Comparison of ENCODE assay signal across 8 mouse cellular contexts in the genomic region with DNA sequence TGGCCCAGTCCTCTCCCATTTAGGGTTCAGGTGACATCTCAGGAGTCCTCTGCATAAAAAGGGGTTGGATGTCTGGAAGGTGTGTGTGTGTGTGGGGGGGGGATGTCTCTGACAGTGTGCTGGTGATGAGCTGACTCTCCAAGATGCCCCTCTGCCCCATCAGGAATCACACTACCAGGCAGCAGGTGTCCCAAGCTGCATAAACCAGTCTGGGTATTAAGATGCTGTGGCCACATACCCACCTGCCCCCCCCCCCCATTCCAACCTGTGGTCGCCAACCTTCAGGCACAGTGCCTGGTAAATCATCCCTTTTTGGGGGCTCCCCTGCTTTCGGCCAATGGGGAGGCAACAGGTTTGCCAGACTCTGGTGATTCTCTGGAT. TPM values are rescaled to one million over a fixed set of nuclear protein-coding genes. Genes with fewer than 3 reads are reported as not detected.
A peak's percentile ranks its signal among the peaks of the same experiment; 100 is the strongest.
DNase-seq lines count a peak whose midpoint lies in the region; ATAC-seq and TF ChIP-seq lines count a peak whose summit lies in the region.

No protein-coding gene starts in this region.

- no peaks in the 10 kb centered on the region for H3K9me3 ChIP-seq in lung, embryonic 16.5 days (ENCODE audit: control insufficient read depth, low read length)
- no peaks in the 10 kb centered on the region for H3K9me3 ChIP-seq in limb, embryonic 12.5 days

- 0 out of 2 replicates have a peak, but pooled peaks have one; percentile 41 for ATAC-seq in lung, embryonic 16.5 days (ENCODE audit: low read depth)
- no peak for ATAC-seq in limb, embryonic 12.5 days (ENCODE audit: insufficient number of reproducible peaks, insufficient read depth, low FRiP score, low TSS enrichment, low read depth)

- peak overlapping the region; percentile 0; the same call in 1 of the 2 replicates for H3K27ac ChIP-seq in cerebellum, adult 2 months (ENCODE audit: insufficient read depth, low read length)
- H3K27ac ChIP-seq in lung, embryonic 16.5 days (ENCODE audit: low read length), result no peak overlapping the region
- H3K27ac ChIP-seq in limb, embryonic 12.5 days, result no peak overlapping the region; the same call in 1 of the 2 replicates
- H3K27ac ChIP-seq in small intestine, adult 2 months (ENCODE audit: insufficient read depth, low read depth, low read length), result no peak overlapping the region

- peak overlapping the region; percentile 21; the same call in 1 of the 2 replicates for H3K9ac ChIP-seq in lung, embryonic 16.5 days (ENCODE audit: low read length)
- H3K9ac ChIP-seq in limb, embryonic 12.5 days (replicated peaks), result peak overlapping the region; percentile 53; the same call in 1 of the 2 replicates

- no peaks in the 10 kb centered on the region for H3K4me1 ChIP-seq in cerebellum, adult 2 months (ENCODE audit: control insufficient read depth, insufficient read depth, low read length)
- H3K4me1 ChIP-seq in lung, embryonic 16.5 days (replicated peaks; ENCODE audit: control insufficient read depth, insufficient read depth, low read length), result no peaks in the 10 kb centered on the region
- no peaks in the 10 kb centered on the region for H3K4me1 ChIP-seq in lung, adult 2 months (ENCODE audit: control insufficient read depth, insufficient read depth, low read length)
- no peaks in the 10 kb centered on the region for H3K4me1 ChIP-seq in limb, embryonic 12.5 days (replicated peaks)
- 0 out of 2 replicates have a peak, but pooled peaks cover 2% of the 10 kb centered on the region for H3K4me1 ChIP-seq in small intestine, adult 2 months (ENCODE audit: control insufficient read depth, insufficient read depth, insufficient read length, low read length)

- H3K4me3 ChIP-seq in cerebellum, adult 2 months (replicated peaks; ENCODE audit: insufficient read depth, low read depth, low read length), result peak overlapping the region; percentile 58
- H3K4me3 ChIP-seq in lung, embryonic 16.5 days (ENCODE audit: low read length), result peak overlapping the region; percentile 39
- no peak overlapping the region for H3K4me3 ChIP-seq in lung, adult 2 months (replicated peaks; ENCODE audit: extremely low read depth, low read depth, low read length)
- H3K4me3 ChIP-seq in limb, embryonic 12.5 days (replicated peaks), result peak overlapping the region; percentile 33
- peak overlapping the region; percentile 43 for H3K4me3 ChIP-seq in small intestine, adult 2 months (ENCODE audit: low read depth, low read length)

- peak overlapping the region; percentile 60 for H3K4me2 ChIP-seq in lung, embryonic 16.5 days (ENCODE audit: low read depth, low read length)
- peak overlapping the region; percentile 49 for H3K4me2 ChIP-seq in limb, embryonic 12.5 days

- H3K27me3 ChIP-seq in cerebellum, adult 2 months (ENCODE audit: control insufficient read depth, insufficient read depth, low read length), result no peaks in the 10 kb centered on the region
- no peaks in the 10 kb centered on the region for H3K27me3 ChIP-seq in lung, embryonic 16.5 days (ENCODE audit: control insufficient read depth, insufficient read depth, low read depth, low read length)
- H3K27me3 ChIP-seq in limb, embryonic 12.5 days, result no peaks in the 10 kb centered on the region
- H3K27me3 ChIP-seq in small intestine, adult 2 months (ENCODE audit: control insufficient read depth, insufficient read depth, low read length), result no peaks in the 10 kb centered on the region

- WGBS in cerebellum, adult 2 months, result 0% methylated on average over 2 of the region's 2 CpGs
- WGBS in lung, embryonic 16.5 days, result 65% methylated on average over 2 of the region's 2 CpGs
- WGBS in lung, adult 2 months, result 68% methylated on average over 2 of the region's 2 CpGs
- WGBS in limb, embryonic 12.5 days, result 40% methylated on average over 2 of the region's 2 CpGs
- WGBS in small intestine, adult 2 months, result 54% methylated on average over 2 of the region's 2 CpGs

- peak in 1 of 2 experiments; percentile 4 for DNase-seq in cerebellum, adult 2 months
- DNase-seq in cerebellum, adult 18-20 months, result no peak
- DNase-seq in lung, adult 2 months, result no peak
- DNase-seq in urinary bladder, postnatal 14 days (ENCODE audit: low spot score), result no peak
- no peak for DNase-seq in adrenal gland, adult (ENCODE audit: inconsistent age in 2 of 2, low spot score in 1 of 2)

- TF ChIP-seq POLR2A in cerebellum, adult 2 months (IDR thresholded peaks at IDR 0.05; ENCODE audit: borderline replicate concordance, insufficient read depth, low read length), result no peak
- no peak for TF ChIP-seq POLR2A in lung, adult 2 months (IDR thresholded peaks at IDR 0.05; ENCODE audit: borderline replicate concordance, extremely low read depth, low read depth, low read length)
- no peak for TF ChIP-seq POLR2A in small intestine, adult 2 months (IDR thresholded peaks at IDR 0.05; ENCODE audit: low read depth, low read length)

- no peaks in the 10 kb centered on the region for H3K36me3 ChIP-seq in lung, embryonic 16.5 days (ENCODE audit: control insufficient read depth, insufficient read depth, low read length)
- H3K36me3 ChIP-seq in limb, embryonic 12.5 days, result no peaks in the 10 kb centered on the region
- no peaks in the 10 kb centered on the region for H3K36me3 ChIP-seq in small intestine, adult 2 months (ENCODE audit: control insufficient read depth, insufficient read depth, low read length)

- TF ChIP-seq CTCF in cerebellum, adult 2 months (IDR thresholded peaks at IDR 0.05; ENCODE audit: borderline replicate concordance, insufficient read depth, low read depth, low read length), result no peak
- no peak for TF ChIP-seq CTCF in lung, adult 2 months (IDR thresholded peaks at IDR 0.05; ENCODE audit: insufficient read depth, low read length)
- TF ChIP-seq CTCF in small intestine, adult 2 months (IDR thresholded peaks at IDR 0.05; ENCODE audit: extremely low read depth, insufficient read length, insufficient replicate concordance, low read depth, low read length), result no peak

RNA-seq across cellular contexts. Expression of a gene that starts 8.7 kb away (rescaled TPM):
- polyA plus RNA-seq in cerebellum, adult 2 months (2012; rRNA removed), result 0.39 and 0.49 TPM in 2 replicates
- polyA plus RNA-seq in lung, embryonic 16.5 days (2015; fragmentation: Nextera tagmentation; extraction: Ambion mirVana), result not detected in 2 replicates
- polyA plus RNA-seq in lung, adult 2 months (2012; rRNA removed), result not detected in 2 replicates
- polyA plus RNA-seq in limb, embryonic 12.5 days (2016; fragmentation: Nextera tagmentation; extraction: Ambion mirVana), result 0.35 and 0.56 TPM in 2 replicates
- not detected in 2 replicates for polyA plus RNA-seq in small intestine, adult 2 months (2012; rRNA removed)

RNA-seq across cellular contexts. Expression of a gene that starts 41.7 kb away (rescaled TPM):
- 0.11 TPM in 1 of 2 replicates, not detected in the other for polyA plus RNA-seq in cerebellum, adult 2 months (2012; rRNA removed)
- polyA plus RNA-seq in lung, embryonic 16.5 days (2015; fragmentation: Nextera tagmentation; extraction: Ambion mirVana), result not detected in 2 replicates
- polyA plus RNA-seq in lung, adult 2 months (2012; rRNA removed), result not detected in 2 replicates
- polyA plus RNA-seq in limb, embryonic 12.5 days (2016; fragmentation: Nextera tagmentation; extraction: Ambion mirVana), result not detected in 2 replicates
- not detected in 2 replicates for polyA plus RNA-seq in small intestine, adult 2 months (2012; rRNA removed)

RNA-seq across cellular contexts. Expression of a gene that starts 45.7 kb away (rescaled TPM):
- 379 and 406 TPM in 2 replicates for polyA plus RNA-seq in cerebellum, adult 2 months (2012; rRNA removed)
- polyA plus RNA-seq in lung, embryonic 16.5 days (2015; fragmentation: Nextera tagmentation; extraction: Ambion mirVana), result 73.3 and 75.5 TPM in 2 replicates
- polyA plus RNA-seq in lung, adult 2 months (2012; rRNA removed), result 314 and 349 TPM in 2 replicates
- polyA plus RNA-seq in limb, embryonic 12.5 days (2016; fragmentation: Nextera tagmentation; extraction: Ambion mirVana), result 48.0 and 48.2 TPM in 2 replicates
- 23.9 and 33.9 TPM in 2 replicates for polyA plus RNA-seq in small intestine, adult 2 months (2012; rRNA removed)
